ENCODE assay signal across 8 mouse cellular contexts in the genomic region with DNA sequence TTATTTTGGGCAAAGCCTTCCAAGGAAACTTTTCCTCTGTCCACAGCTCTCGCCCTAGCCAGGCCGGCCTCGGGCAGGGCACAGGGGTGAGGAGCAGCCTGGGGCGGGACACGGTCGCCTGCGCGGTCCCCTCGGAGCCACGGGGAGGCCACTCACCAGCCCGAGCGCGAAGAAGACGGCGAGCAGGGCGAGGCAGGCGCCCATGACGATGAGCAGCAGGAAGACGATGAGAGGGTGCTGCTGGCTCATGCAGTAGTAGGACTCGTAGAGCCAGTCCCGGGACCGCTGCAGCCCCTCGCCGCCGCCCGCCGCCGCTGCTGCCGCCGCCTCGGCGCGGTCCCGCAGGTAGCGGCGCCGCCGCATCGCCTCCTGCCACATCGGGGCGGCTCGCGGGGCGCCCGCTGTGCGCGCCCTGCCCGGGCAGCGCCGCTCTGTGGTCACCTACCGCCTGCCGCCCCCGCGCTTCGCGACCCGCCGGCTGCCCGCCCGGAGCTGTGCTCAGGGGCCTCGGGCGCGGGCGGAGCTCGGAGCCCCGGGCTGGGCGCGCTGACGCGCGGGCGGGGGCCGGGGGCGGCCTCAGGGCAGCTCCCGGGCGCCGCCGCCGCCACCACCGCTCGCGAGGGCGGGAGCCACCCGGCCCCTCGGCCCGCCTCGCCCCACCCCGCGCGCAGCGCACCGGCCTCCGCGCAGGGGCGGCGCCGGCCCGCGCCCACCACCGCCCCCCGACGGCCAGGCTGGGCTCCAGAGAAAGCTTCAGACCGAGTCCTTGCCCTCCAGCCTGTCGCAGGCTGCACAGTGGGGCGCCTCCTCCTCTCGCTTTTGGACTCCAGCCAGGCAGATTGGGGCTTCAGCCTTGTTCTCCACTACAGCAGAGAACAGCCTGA. TPM values are rescaled to one million over a fixed set of nuclear protein-coding genes. Genes with fewer than 3 reads are reported as not detected.
DNase-seq lines count a peak whose midpoint lies in the region; ATAC-seq and TF ChIP-seq lines count a peak whose summit lies in the region.

A gene (minus strand): TSS at position 624 of the 884 bp plus-strand sequence.

- peak within 1 kb of the TSS; percentile 88 for H3K4me3 ChIP-seq in gastrocnemius, adult 2 months
- peak within 1 kb of the TSS; percentile 70 for H3K4me3 ChIP-seq in intestine, embryonic 15.5 days (replicated peaks)
- peak within 1 kb of the TSS; percentile 49 for H3K4me3 ChIP-seq in neural tube, embryonic 11.5 days (ENCODE audit: low read depth, low read length)

- peak; percentile 37 for TF ChIP-seq CTCF in gastrocnemius, adult 2 months (IDR thresholded peaks at IDR 0.05)

- peak within 1 kb of the TSS; percentile 62 for H3K9ac ChIP-seq in intestine, embryonic 15.5 days
- H3K9ac ChIP-seq in neural tube, embryonic 11.5 days (ENCODE audit: low read length) = peak within 1 kb of the TSS; percentile 62

- H3K27me3 ChIP-seq in intestine, embryonic 15.5 days (replicated peaks) = no peaks in the 10 kb centered on the region; the same call in 1 of the 2 replicates
- 0 out of 2 replicates have a peak, but pooled peaks cover 2% of the 10 kb centered on the region for H3K27me3 ChIP-seq in neural tube, embryonic 11.5 days (ENCODE audit: control insufficient read depth, insufficient read depth, low read length)

- H3K27ac ChIP-seq in gastrocnemius, adult 2 months = peak within 1 kb of the TSS; percentile 88
- peak within 1 kb of the TSS; percentile 56 for H3K27ac ChIP-seq in intestine, embryonic 15.5 days
- H3K27ac ChIP-seq in neural tube, embryonic 11.5 days (ENCODE audit: low read depth, low read length) = peak within 1 kb of the TSS; percentile 45

- intact Hi-C loops in gastrocnemius, adult 2 months (cut with DNase I) = loop anchor here (1.0 to 5.0 kb wide), 4 partner anchors 40 to 204 kb away; no protein-coding TSS in a partner anchor

- H3K9me3 ChIP-seq in intestine, embryonic 15.5 days = no peaks in the 10 kb centered on the region
- H3K9me3 ChIP-seq in neural tube, embryonic 11.5 days (ENCODE audit: control insufficient read depth, low read length) = no peaks in the 10 kb centered on the region

- H3K4me2 ChIP-seq in intestine, embryonic 15.5 days (replicated peaks) = peak within 1 kb of the TSS; percentile 94
- peak within 1 kb of the TSS; percentile 90 for H3K4me2 ChIP-seq in neural tube, embryonic 11.5 days (ENCODE audit: low read depth)

- H3K36me3 ChIP-seq in intestine, embryonic 15.5 days = no peaks in the 10 kb centered on the region
- H3K36me3 ChIP-seq in neural tube, embryonic 11.5 days (ENCODE audit: control insufficient read depth, insufficient read depth, low read length) = no peaks in the 10 kb centered on the region

- WGBS in intestine, embryonic 15.5 days = under 1% methylated on average over 72 of the region's 106 CpGs
- WGBS in neural tube, embryonic 11.5 days = under 1% methylated on average over 35 of the region's 106 CpGs

- 0 out of 2 replicates have a peak, but pooled peaks cover 9% of the 10 kb centered on the region for H3K4me1 ChIP-seq in intestine, embryonic 15.5 days (replicated peaks)
- 0 out of 2 replicates have a peak, but pooled peaks cover 2% of the 10 kb centered on the region for H3K4me1 ChIP-seq in neural tube, embryonic 11.5 days (ENCODE audit: control insufficient read depth, insufficient read depth, low read length)

- DNase-seq in cerebellum, adult 8-10 months = no peak
- DNase-seq in cerebellum, postnatal 4 days (ENCODE audit: low spot score in 2 of 2) = peak; percentile 47 to 68
- DNase-seq in gastrocnemius, adult 2 months = peak; percentile 85
- DNase-seq in liver = peak; percentile 44
- DNase-seq in neural tube, embryonic 11.5 days (ENCODE audit: low spot score) = peak; percentile 77

- ATAC-seq in cerebellum, adult (ENCODE audit: insufficient number of reproducible peaks, low FRiP score, low TSS enrichment) = 0 out of 2 replicates have a peak, but pooled peaks have one; percentile 29
- ATAC-seq in intestine, embryonic 15.5 days = peak; percentile 91
- ATAC-seq in neural tube, embryonic 11.5 days (ENCODE audit: insufficient read depth, low FRiP score, low TSS enrichment) = peak; percentile 90
- ATAC-seq in CD4-positive, CD25-positive, alpha-beta regulatory T cell, adult 4 months = no peak

RNA-seq across cellular contexts. Expression of the gene that starts here (rescaled TPM):
- total RNA-seq in gastrocnemius, adult 2 months (2021) = 10 to 100 TPM; 37.7 to 44.8 TPM
- polyA plus RNA-seq in intestine, embryonic 15.5 days (2015; fragmentation: Nextera tagmentation; extraction: Ambion mirVana) = 4.7 and 4.8 TPM in 2 replicates
- polyA plus RNA-seq in neural tube, embryonic 11.5 days (2014; fragmentation: Nextera tagmentation; extraction: Ambion mirVana) = 7.5 and 7.8 TPM in 2 replicates
- polyA plus RNA-seq in CD4-positive, CD25-positive, alpha-beta regulatory T cell, adult 4 months (2017; shearing (Covaris generic)) = not detected
